Mouse (Mus musculus) urinary bladder, postnatal 36 days (tissue): Measurements from ENCODE around the gene Pramef17.
"Not testable (repeated sequence)": the region's sequence is repeated elsewhere in the genome, so short reads cannot be mapped to it uniquely, and the experiment has no call there.

Source experiments
- DNase-seq, 2 experiments: peaks; one replicate each; pipeline ENCODE4 v3.0.0; 2022; ENCODE audit warnings: low spot score in 2 of 2, mixed read lengths in 1 of 2

The Pramef17 gene

DNA sequence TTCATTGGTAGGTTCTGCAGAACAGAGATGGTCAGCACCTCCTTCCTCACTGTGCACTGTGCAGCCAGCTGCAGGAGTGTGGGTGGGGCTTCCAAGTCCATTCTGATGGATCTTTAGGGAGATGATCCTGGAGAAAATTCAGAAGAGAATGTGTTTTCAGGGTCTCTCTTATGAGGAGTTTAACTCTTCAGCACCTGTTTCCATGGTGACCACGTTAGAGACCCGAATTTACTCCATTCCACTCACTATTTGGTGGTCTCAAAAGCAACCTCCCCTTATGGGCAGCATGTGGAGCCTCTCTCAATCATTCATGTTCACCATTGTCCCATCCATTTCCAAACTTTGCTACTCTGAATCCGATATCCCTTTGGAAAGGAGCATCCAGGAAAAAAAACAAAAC, at the start of gene Pramef17:
Gene Pramef17, minus strand, starts transcription at position 101 of the 400 bp plus-strand sequence.
- DNase-seq, result not testable (repeated sequence)

DNA sequence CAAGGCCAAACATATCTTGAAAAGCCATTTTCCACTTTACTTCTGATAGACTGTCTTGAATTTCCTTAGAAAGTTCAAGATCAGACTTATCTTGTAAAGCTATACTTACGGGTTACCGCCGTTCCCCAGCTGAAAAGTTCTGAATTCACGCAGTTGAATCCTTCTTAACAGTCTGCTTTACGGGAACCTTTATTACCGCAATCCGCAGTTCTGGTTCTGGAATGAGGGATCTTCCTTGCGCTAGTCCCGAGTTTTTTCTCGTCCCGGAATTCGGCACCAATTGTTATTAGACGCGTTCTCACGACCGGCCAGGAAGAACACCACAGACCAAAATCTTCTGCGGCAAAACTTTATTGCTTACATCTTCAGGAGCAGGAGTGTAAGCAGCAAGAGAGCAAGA, 6.0 kb downstream of the Pramef17 start:
- peak; percentile 45 to 51 for DNase-seq

DNA sequence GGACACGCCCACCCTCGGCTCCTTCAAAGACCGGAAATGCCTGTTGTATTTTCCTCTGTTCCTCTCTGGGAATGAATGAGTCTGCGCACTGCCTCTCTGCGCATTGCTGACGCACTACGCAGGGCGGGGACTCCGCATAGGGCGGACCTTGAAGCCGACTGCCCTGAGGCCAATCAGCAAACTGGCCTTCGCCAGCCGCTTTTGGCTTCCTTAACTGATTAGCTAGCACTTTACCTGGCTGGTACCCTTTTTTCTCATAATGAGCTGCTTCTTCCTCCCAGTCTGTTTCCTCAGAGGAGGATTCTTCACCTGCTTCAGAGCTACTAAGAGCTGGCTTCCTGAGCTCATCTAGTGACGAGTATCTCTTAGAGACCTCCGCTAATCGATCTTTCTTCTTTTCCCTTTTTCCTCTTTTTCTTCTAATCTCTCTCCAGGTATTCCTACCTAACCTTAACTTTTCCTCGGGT, 6.7 kb downstream of the Pramef17 start:
- peak; percentile 19 to 47 for DNase-seq

DNA sequence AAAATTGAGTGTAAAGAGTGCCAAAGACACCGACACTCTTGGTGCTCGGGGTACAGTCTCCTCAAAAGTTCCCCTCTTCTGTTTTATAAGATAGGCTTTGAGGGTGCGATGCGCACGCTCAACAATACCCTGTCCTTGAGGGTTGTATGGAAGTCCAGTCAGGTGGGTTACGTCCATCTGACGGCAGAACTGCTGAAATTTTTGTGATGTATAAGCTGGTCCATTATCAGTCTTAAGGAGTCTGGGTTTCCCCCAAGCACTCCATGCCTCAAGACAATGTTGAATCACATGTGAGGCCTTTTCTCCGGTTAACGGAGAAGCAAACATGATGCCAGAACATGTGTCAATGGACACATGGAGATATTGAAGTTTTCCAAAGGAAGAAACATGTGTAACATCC, 8.4 kb downstream of the Pramef17 start:
- DNase-seq, result peak; percentile 8 to 15

DNA sequence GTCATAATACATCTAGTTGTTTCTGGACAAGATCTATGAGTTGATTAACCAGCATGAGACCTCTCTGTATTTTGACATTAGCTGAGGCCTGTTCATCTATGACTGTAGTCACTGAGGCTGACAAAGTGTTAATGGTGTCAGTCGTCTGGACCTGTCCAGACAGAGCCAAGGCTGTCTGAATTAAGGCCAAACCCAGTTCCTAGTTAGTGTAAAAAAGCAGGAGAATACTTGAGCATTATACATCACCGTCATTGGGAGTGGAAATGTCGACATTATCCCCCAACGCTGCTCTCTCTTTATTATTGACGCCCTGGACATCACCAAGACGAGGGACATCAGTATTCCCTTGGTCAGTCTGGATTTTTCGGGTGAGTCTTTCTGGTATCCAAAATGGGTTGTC, 9.0 kb downstream of the Pramef17 start:
- peak; percentile 1 to 28 for DNase-seq

DNA sequence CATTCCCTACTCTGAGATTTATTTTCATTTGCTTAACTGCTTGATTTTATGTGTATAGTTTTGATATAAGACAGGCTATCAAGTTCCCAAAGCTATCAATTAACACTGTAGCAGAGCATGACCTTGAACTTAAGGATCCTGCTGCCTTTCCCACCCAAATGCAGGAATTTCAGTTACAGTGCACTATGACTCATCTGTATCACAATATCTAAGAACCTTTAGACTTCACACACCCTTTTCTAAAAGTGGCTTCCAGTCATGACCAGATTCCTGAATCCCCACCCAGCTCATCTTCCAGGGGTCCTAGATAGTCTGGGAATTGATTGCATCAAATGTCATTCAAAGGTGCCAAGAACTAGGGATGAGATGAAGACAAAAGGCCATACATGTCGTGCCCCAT, 10.7 kb downstream of the Pramef17 start:
- DNase-seq, result not testable (repeated sequence)

DNA sequence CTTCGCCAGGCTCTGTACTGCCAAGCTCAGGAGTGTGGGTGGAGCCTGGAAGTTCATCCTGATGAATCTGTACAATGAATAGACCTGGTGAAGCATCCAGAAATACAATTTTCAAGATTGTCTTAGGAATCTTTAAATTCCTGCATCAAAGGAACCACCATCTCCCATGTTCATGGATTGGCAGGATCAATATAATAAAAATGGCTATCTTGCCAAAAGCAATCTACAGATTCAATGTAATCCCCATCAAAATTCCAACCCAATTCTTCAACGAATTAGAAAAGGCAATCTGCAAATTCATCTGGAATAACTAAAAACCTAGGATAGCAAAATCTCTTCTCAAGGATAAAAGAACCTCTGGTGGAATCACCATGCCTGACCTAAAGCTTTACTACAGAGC, 27.3 kb downstream of the Pramef17 start, which contains the start of gene Gm13101:
Gene Gm13101, minus strand, starts transcription at position 101 of the 400 bp plus-strand sequence.
- DNase-seq, result not testable (repeated sequence)

DNA sequence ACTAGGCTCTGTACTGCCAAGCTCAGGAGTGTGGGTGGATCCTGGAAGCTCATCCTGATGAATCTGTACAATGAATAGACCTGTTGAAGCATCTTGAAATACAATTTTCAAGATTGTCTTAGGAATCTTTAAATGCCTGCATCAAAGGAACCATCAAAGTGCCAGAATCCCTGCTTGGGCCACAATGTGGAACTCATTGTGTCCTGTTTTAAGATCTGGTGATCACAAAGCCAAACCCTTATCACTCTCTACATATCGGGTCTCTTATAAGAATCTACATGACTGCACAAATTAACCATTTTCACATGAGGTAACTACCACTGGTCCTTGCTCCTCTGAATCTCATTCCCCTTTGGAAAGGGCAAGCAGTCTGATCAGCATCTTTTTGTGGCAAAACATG, 43.3 kb downstream of the Pramef17 start, which contains the start of gene Pramef25:
Gene Pramef25, minus strand, starts transcription at position 101 of the 400 bp plus-strand sequence.
- not testable (repeated sequence) for DNase-seq
